Mouse (Mus musculus): Measurements from ENCODE around the gene Col18a1.
A peak's percentile ranks its signal among the peaks of the same experiment; 100 is the strongest.

Gene Col18a1

DNA sequence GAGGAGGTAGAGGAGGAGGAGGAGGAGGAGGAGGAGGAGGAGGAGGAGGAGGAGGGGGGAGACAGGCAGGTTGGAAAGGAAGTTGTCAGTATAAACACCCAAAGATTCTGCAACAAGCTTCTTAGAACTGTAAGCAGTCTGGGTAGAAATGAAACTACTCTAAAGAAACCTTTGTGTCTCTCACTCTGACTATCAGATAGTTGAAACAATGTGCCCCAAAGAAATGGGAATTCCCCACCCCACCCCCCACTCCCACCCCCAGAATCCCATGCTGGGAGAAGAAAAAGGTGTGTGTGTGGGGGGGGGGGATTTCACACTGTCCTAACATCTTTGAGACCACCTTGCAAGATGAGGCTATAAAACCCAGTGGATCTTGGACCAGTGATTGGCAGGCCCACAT is 62.0 kb downstream of the Col18a1 start:
- no peak for DNase-seq

GRCm38 (mm10) chr10:77103689-77104088 is 62.7 kb downstream of the Col18a1 start:
- no peak for DNase-seq

GRCm38 (mm10) chr10:77099777-77100176 is 66.6 kb downstream of the Col18a1 start:
- no peak for DNase-seq

DNA sequence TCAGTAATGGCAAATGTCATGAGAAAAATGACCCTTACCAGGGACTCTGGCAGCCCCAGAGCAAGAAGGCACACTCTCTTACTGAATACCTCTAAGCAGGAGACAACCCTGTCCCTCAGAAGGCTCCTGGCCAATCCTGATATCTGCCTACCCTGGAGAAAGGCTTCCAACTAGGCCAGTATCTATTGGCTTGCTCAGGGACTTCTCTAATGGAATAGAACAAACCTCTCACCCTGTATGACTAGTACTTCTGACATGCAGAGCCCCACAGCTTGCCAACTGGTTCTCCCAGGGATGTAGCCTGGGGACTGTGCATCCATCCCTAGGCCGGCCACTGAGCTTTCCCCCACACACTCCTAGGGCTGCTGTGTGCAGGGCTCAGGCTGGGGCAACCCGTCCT is 67.7 kb downstream of the Col18a1 start:
- DNase-seq, result no peak

DNA sequence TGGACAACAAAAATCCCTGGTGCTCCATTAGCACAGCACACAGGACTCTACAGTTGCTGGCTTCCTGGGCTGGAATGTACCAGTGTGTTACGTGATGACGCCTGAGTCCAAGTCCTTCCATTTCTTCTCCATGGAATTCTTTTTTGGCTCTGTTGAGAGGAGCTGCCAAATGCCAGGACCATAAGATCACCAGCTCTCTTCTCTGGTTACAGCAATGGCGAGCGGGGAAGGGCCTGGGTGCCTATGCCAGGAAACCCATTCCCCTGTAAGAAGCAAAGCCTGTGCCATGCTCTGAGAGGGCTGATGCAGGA is 68.5 kb downstream of the Col18a1 start:
- DNase-seq, result no peak

GRCm38 (mm10) chr10:77097006-77097889 is 69.1 kb downstream of the Col18a1 start:
- DNase-seq, result no peak

GRCm38 (mm10) chr10:77095666-77096065 is 70.7 kb downstream of the Col18a1 start:
- no peak for DNase-seq

- no peak for DNase-seq
Measured at GRCm38 (mm10) chr10:77093817-77094216, 72.5 kb downstream of the Col18a1 start.

- DNase-seq, result no peak
Measured at GRCm38 (mm10) chr10:77091538-77092097, 74.7 kb downstream of the Col18a1 start.

- DNase-seq, result no peak
Measured at GRCm38 (mm10) chr10:77090063-77090462, 76.3 kb downstream of the Col18a1 start.

- DNase-seq, result no peak
Measured at GRCm38 (mm10) chr10:77089336-77089735, 77.0 kb downstream of the Col18a1 start.

- no peak for DNase-seq
Measured at GRCm38 (mm10) chr10:77084568-77084967, 81.8 kb downstream of the Col18a1 start.

- DNase-seq, result no peak
Measured at GRCm38 (mm10) chr10:77082921-77083320, 83.4 kb downstream of the Col18a1 start.

GRCm38 (mm10) chr10:77082453-77082852 is 83.9 kb downstream of the Col18a1 start:
- peak; percentile 26 to 29 for DNase-seq

GRCm38 (mm10) chr10:77078961-77079360 is 87.4 kb downstream of the Col18a1 start:
- no peak for DNase-seq

- no peak for DNase-seq
Measured at GRCm38 (mm10) chr10:77078456-77078855, 87.9 kb downstream of the Col18a1 start.

DNA sequence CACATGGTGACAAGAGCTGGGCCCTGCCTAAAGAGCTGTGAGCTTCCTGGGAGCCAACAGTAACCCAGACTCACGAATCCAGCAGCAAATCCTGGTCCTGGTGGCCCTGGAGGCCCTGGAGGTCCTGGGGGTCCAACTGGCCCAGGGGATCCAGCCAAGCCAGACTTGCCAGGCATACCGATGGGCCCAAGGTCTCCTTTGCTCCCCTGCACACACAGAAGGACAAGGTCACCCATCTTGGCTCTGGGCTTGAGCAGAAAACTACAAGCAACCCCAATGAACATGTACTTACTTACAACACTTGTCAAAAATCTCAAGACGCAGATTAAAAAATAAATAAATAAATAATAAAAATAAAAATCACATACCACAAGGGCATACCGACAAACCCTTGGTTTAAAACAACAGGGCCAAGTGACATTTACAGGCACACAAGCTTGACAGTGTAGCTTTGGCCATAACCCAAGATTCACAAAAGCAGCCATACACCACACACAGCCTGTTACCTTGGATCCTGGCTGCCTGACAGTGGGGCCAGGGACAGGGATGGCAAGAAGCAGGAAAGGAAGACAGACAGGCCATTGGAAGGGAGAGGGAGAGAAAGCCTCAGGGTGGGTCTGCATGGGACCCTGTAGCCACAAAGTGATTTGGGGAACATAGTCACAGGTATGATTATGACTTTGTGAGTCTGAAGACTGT is 91.9 kb downstream of the Col18a1 start:
- DNase-seq, result no peak

DNA sequence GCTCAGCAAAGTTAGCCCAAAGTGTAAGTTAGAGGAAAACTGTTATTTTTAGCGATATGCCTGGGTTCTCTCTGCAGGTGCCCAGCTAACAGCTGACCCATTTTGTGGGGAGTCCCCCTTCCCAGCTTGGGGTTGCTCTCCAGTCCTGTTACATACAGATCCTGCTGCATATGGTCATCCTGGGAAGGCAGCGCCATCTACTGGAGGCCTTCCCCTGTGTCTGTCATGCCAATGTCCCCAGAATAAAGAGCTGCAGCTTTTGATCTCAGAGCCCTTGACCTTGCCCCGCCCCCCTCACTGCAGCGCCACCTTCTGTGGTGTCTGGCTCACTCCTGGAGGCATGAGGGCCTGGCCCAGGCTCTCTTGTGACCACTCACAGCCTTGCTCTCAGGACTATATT is 96.3 kb downstream of the Col18a1 start:
- peak; percentile 18 to 26 for DNase-seq

DNA sequence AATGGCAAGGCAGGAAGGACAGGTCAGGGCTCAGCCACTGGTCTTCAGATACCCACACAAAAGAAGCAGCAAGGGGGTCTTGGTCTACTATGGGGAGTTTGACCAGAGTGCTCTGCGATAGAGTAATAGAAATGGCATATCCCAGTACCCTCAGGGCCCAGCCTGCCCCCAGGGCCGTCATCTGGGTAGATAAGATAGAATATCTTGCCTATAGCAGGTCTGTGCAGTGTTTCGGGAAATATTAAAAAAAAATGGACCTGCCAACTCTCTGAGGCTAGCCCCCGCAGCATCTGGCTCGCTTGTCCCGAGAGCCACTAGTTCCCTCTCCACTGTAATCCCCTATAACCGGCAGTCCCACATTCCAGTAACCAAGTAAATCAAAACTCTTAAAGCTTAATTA is 97.9 kb downstream of the Col18a1 start:
- DNase-seq, result no peak

DNA sequence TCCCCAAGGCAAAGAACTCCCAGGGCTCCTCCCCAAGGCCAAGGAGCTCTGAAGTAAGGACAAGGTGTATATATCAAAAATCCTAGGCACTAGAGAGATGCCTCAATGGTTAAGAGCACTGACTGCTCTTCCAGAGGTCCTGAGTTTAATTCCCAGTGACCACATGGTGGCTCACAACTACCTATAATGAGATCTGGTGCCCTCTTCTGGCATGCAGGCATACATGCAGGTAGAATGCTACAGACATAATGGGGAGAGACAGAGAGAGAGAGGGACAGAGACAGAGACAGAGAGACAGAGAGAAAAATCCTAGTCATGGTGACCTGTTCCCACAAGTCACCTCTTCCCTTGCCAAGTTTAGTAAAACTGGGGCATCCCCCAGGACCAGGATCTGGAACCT is 101.7 kb downstream of the Col18a1 start:
- no peak for DNase-seq

DNA sequence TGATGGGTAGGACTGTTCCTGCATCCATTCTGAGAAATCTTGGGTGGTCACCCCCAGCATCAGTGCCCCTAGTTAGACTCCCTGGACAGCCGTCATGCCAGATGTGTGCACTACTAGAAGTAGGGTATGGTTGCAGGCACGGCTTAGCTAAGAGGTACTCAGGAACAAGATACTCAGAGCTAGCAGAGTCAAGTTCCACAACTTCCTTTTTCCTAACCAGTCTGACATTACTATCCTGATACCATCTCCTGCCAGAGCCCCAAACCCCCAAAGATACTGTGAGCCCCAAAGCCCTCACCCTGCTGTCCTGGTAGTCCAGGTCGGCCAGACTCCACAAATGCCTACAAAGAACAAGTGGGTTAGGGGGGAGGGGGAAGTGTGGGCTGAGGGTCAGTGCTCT is 102.1 kb downstream of the Col18a1 start:
- DNase-seq, result no peak

- no peak for DNase-seq
Measured at GRCm38 (mm10) chr10:77062393-77063010, 103.8 kb downstream of the Col18a1 start.

- DNase-seq, result no peak
Measured at GRCm38 (mm10) chr10:77061426-77061825, 104.9 kb downstream of the Col18a1 start.

DNA sequence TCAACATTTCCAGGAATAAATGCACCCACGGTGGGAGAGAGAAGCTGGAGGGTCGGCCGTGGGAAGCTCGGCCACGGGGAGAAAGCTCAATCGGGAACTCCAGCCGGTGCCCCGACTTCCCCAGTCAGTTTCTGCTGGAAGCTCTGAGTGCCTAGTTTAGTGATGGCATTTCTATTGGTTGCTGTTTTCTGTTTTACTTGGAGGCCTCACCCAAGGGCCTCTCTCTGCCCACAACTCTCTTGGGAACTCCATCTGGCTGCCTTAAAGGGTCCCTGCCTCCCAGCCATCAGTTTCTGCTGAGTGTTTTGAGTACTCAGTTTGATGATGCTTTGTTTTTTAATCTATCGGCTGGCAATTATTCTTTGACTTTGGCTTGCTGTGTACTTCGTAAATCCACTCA is 109.6 kb downstream of the Col18a1 start:
- no peak for DNase-seq

Data from thymus, adult 18-20 months (tissue).